In the genomic region with DNA sequence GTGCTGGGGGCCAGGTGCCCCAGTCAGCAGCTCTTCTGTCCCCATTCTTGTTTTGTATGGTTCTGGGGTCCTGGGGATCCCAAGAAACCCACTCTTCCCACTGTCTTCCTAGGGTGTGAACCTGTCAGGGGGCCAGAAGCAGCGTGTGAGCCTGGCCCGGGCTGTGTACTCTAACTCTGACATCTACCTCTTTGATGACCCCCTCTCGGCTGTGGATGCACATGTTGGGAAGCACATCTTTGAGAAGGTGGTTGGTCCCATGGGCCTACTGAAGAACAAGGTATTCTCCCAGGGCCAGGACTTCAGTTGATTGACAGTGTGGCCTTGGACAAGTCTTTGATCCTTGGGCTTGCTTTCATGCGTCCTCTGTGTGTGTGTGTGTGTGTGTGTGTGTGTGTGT, we compare ENCODE assay signal across 12 mouse cellular contexts.
"Had no signal": no experiment of that assay in that cellular context is flagged by ENCODE, and none has a peak within 500 bp of the region (broad histone marks: within the 10 kb centered on the region; RNA-seq: fewer than 3 reads in every experiment).

No protein-coding gene starts in this region.

- DNase-seq: gastrocnemius, adult 2 months; gastrocnemius, postnatal 10 days; gastrocnemius, postnatal 25 days; heart, postnatal 4 days; kidney, adult 18-20 months; kidney, adult 8-10 months; kidney, postnatal 10 days; kidney, postnatal 25 days; kidney, postnatal 4 days; liver; liver, embryonic 13.5 days; liver, postnatal 0 days had no signal
